Mouse (Mus musculus): ENCODE measurements around the gene Catsper2.
"Not testable (repeated sequence)": the region's sequence is repeated elsewhere in the genome, so short reads cannot be mapped to it uniquely, and the experiment has no call there.

Catsper2 gene

GRCm38 (mm10) chr2:121425890-121426289, 12.3 kb upstream of the Catsper2 start:
- DNase-seq = no peak

GRCm38 (mm10) chr2:121423166-121423565, 9.6 kb upstream of the Catsper2 start:
- no peak for DNase-seq

GRCm38 (mm10) chr2:121418476-121418875, 4.9 kb upstream of the Catsper2 start:
- DNase-seq = no peak

GRCm38 (mm10) chr2:121416356-121416755, 2.8 kb upstream of the Catsper2 start:
- no peak for DNase-seq

GRCm38 (mm10) chr2:121415591-121415990, 2.0 kb upstream of the Catsper2 start:
- DNase-seq = no peak

GRCm38 (mm10) chr2:121415103-121415502, 1.5 kb upstream of the Catsper2 start:
- no peak for DNase-seq

- DNase-seq = no peak
Measured at GRCm38 (mm10) chr2:121414139-121414685, 620 bp upstream of the Catsper2 start.

- no peak for DNase-seq
Measured at GRCm38 (mm10) chr2:121412843-121413386, 677 bp downstream of the Catsper2 start.

GRCm38 (mm10) chr2:121408160-121408559, 5.4 kb downstream of the Catsper2 start:
- peak; percentile 29 for DNase-seq

GRCm38 (mm10) chr2:121403296-121403695, 10.3 kb downstream of the Catsper2 start:
- peak; percentile 28 for DNase-seq

- DNase-seq = peak; percentile 92
Measured at GRCm38 (mm10) chr2:121396624-121397023, 17.0 kb downstream of the Catsper2 start.

GRCm38 (mm10) chr2:121386961-121387575, 26.5 kb downstream of the Catsper2 start, which contains the start of gene Strc:
TSS of gene Strc (minus strand) at chr2:121387168.
- DNase-seq = not testable (repeated sequence)

- DNase-seq = no peak
Measured at GRCm38 (mm10) chr2:121374766-121375165, 38.8 kb downstream of the Catsper2 start.

GRCm38 (mm10) chr2:121372266-121372665, 41.3 kb downstream of the Catsper2 start:
- DNase-seq = no peak

GRCm38 (mm10) chr2:121370921-121371320, 42.7 kb downstream of the Catsper2 start:
- DNase-seq = no peak

- DNase-seq = no peak
Measured at GRCm38 (mm10) chr2:121368831-121369230, 44.8 kb downstream of the Catsper2 start.

GRCm38 (mm10) chr2:121363656-121364055, 49.9 kb downstream of the Catsper2 start:
- no peak for DNase-seq

GRCm38 (mm10) chr2:121359461-121359860, 54.1 kb downstream of the Catsper2 start:
- DNase-seq = no peak

- DNase-seq = peak; percentile 80
Measured at GRCm38 (mm10) chr2:121358381-121358780, 55.2 kb downstream of the Catsper2 start.

GRCm38 (mm10) chr2:121357961-121358360, 55.6 kb downstream of the Catsper2 start:
- DNase-seq = no peak

GRCm38 (mm10) chr2:121357494-121357893, 56.1 kb downstream of the Catsper2 start, which contains the start of gene Ckmt1:
TSS of gene Ckmt1 (plus strand) at chr2:121357714.
- DNase-seq = no peak

- peak; percentile 99 for DNase-seq
Measured at GRCm38 (mm10) chr2:121354820-121355592, 58.6 kb downstream of the Catsper2 start, which contains the start of gene Ppip5k1. TSS of gene Ppip5k1 (minus strand) at chr2:121355396.

GRCm38 (mm10) chr2:121354378-121354777, 59.2 kb downstream of the Catsper2 start:
- no peak for DNase-seq

All from kidney, postnatal 10 days (tissue).